Comparison of ENCODE assay signal across 19 mouse cellular contexts in the genomic region with DNA sequence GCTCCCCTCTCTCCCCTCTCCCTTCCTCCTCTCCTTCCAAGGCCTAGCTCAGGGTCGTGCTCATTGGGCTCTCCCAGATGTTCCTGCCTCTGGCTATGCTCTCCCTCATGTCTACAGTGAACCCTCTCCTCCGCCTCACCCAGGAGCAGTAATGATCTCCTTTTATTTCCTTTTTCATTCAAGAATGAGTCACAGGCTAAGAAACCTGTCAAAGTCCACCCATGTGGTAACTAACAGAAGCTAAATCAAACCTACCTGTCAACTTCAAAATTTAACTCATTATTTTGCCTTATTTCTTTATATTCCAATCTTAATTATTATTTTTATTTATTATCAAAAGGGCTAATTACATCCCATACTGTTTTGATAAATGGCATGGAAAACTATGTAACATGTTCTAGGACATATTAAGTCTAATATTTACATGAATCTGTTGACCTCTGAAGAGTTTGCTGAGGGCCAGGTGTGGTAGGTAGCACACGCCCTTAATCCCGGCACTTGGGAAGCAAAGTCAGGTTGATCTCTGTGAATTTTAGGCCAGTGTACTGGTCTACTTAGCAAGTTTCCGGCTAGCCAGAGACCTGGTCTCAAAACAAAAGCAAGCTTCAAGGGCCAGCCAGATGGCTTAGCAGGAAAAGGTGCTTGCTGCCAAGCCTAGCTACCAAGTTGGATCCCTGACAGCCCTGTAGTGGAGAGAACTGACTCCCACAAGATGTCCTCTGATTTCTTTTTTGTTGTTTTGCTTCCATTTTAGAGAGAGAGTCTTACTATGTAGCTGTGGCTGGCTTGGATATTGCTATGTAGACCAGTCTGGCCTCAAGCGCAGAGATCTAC. TPM values are rescaled to one million over a fixed set of nuclear protein-coding genes. Genes with fewer than 3 reads are reported as not detected.
DNase-seq lines count a peak whose midpoint lies in the region; ATAC-seq and TF ChIP-seq lines count a peak whose summit lies in the region.
"Had no signal": no experiment of that assay in that cellular context is flagged by ENCODE, and none has a peak within 500 bp of the region (broad histone marks: within the 10 kb centered on the region; RNA-seq: fewer than 3 reads in every experiment).

No protein-coding gene starts in this region.

- H3K4me1 ChIP-seq in stomach, postnatal 0 days (replicated peaks; ENCODE audit: control insufficient read depth, insufficient read depth), result no peaks in the 10 kb centered on the region; the same call in 1 of the 2 replicates
- no peaks in the 10 kb centered on the region for H3K4me1 ChIP-seq in hindbrain, embryonic 14.5 days (replicated peaks; ENCODE audit: control insufficient read depth, insufficient read depth, low read length)
- H3K4me1 ChIP-seq: embryonic facial prominence, embryonic 13.5 days; forebrain, embryonic 12.5 days; kidney, embryonic 15.5 days; limb, embryonic 15.5 days; lung, embryonic 15.5 days had no signal

- no peak overlapping the region for H3K9ac ChIP-seq in stomach, postnatal 0 days (ENCODE audit: low read length)
- no peak overlapping the region for H3K9ac ChIP-seq in hindbrain, embryonic 14.5 days
- H3K9ac ChIP-seq: embryonic facial prominence, embryonic 13.5 days; forebrain, embryonic 12.5 days; heart, embryonic 15.5 days; kidney, embryonic 15.5 days; limb, embryonic 15.5 days; lung, embryonic 15.5 days had no signal

- H3K9me3 ChIP-seq in stomach, postnatal 0 days (ENCODE audit: control insufficient read depth, low read length), result no peaks in the 10 kb centered on the region
- H3K9me3 ChIP-seq in hindbrain, embryonic 14.5 days (ENCODE audit: control insufficient read depth, low read length), result no peaks in the 10 kb centered on the region
- H3K9me3 ChIP-seq: embryonic facial prominence, embryonic 13.5 days; forebrain, embryonic 12.5 days; heart, embryonic 15.5 days; kidney, embryonic 15.5 days; limb, embryonic 15.5 days; lung, embryonic 15.5 days had no signal

- H3K36me3 ChIP-seq in stomach, postnatal 0 days (ENCODE audit: control insufficient read depth, insufficient read depth, low read length), result no peaks in the 10 kb centered on the region
- no peaks in the 10 kb centered on the region for H3K36me3 ChIP-seq in hindbrain, embryonic 14.5 days (replicated peaks; ENCODE audit: control insufficient read depth, insufficient read depth)
- H3K36me3 ChIP-seq: embryonic facial prominence, embryonic 13.5 days; forebrain, embryonic 12.5 days; heart, embryonic 15.5 days; kidney, embryonic 15.5 days; limb, embryonic 15.5 days; lung, embryonic 15.5 days had no signal

- intact Hi-C loops in heart, postnatal 10 days (cut with DNase I), result no loop called here
- intact Hi-C loops in heart, postnatal 25 days (cut with DNase I), result loop anchor here (5.0 kb wide), 1 partner anchor 34 kb away; no protein-coding TSS in a partner anchor
- intact Hi-C loops in gastrocnemius, adult 2 months (cut with DNase I), result no loop called here

- H3K27me3 ChIP-seq in stomach, postnatal 0 days (ENCODE audit: control insufficient read depth, insufficient read depth, low read length), result no peaks in the 10 kb centered on the region
- no peaks in the 10 kb centered on the region for H3K27me3 ChIP-seq in hindbrain, embryonic 14.5 days (ENCODE audit: control insufficient read depth, insufficient read depth, low read length)
- H3K27me3 ChIP-seq: embryonic facial prominence, embryonic 13.5 days; forebrain, embryonic 12.5 days; heart, embryonic 15.5 days; kidney, embryonic 15.5 days; limb, embryonic 15.5 days; lung, embryonic 15.5 days had no signal

- TF ChIP-seq CTCF in stomach, postnatal 0 days (IDR thresholded peaks at IDR 0.05; ENCODE audit: low read depth), result no peak
- no peak for TF ChIP-seq CTCF in gastrocnemius, adult 2 months (IDR thresholded peaks at IDR 0.05)

- H3K4me3 ChIP-seq in stomach, postnatal 0 days (ENCODE audit: low read depth, low read length), result no peak overlapping the region
- H3K4me3 ChIP-seq in hindbrain, embryonic 14.5 days (replicated peaks; ENCODE audit: low read length), result no peak overlapping the region
- no peak overlapping the region for H3K4me3 ChIP-seq in gastrocnemius, adult 2 months
- H3K4me3 ChIP-seq: embryonic facial prominence, embryonic 13.5 days; forebrain, embryonic 12.5 days; heart, embryonic 15.5 days; kidney, embryonic 15.5 days; limb, embryonic 15.5 days; lung, embryonic 15.5 days had no signal

- TF ChIP-seq EP300 in stomach, postnatal 0 days (optimal IDR thresholded peaks at IDR 0.05), result no peak

- WGBS in stomach, postnatal 0 days, result 58% methylated on average over 6 of the region's 6 CpGs
- WGBS in hindbrain, embryonic 14.5 days, result 89% methylated on average over 6 of the region's 6 CpGs

- ATAC-seq in stomach, postnatal 0 days (ENCODE audit: low FRiP score, low TSS enrichment), result peak; percentile 90
- ATAC-seq in hindbrain, embryonic 14.5 days (ENCODE audit: low FRiP score), result no peak
- ATAC-seq: activated CD4-positive, CD25-positive, alpha-beta regulatory T cell, adult 4 months; hindbrain, embryonic 16.5 days had no signal

- H3K27ac ChIP-seq in stomach, postnatal 0 days (replicated peaks), result peak overlapping the region; percentile 82
- H3K27ac ChIP-seq in hindbrain, embryonic 14.5 days, result no peak overlapping the region
- no peak overlapping the region for H3K27ac ChIP-seq in gastrocnemius, adult 2 months
- H3K27ac ChIP-seq: embryonic facial prominence, embryonic 13.5 days; forebrain, embryonic 12.5 days; heart, embryonic 15.5 days; kidney, embryonic 15.5 days; limb, embryonic 15.5 days; lung, embryonic 15.5 days had no signal

- H3K4me2 ChIP-seq in stomach, postnatal 0 days (replicated peaks; ENCODE audit: low read depth), result no peak overlapping the region
- H3K4me2 ChIP-seq in hindbrain, embryonic 14.5 days (replicated peaks), result no peak overlapping the region
- H3K4me2 ChIP-seq: embryonic facial prominence, embryonic 13.5 days; forebrain, embryonic 12.5 days; heart, embryonic 15.5 days; kidney, embryonic 15.5 days; limb, embryonic 15.5 days; lung, embryonic 15.5 days; midbrain, embryonic 11.5 days had no signal

- peak; percentile 25 to 42 for DNase-seq in heart, postnatal 10 days
- no peak for DNase-seq in heart, postnatal 25 days (ENCODE audit: low spot score)
- peak; percentile 33 to 42 for DNase-seq in right cerebral cortex, postnatal 10 days (ENCODE audit: low spot score in 2 of 2)
- DNase-seq in right cerebral cortex, postnatal 4 days, result no peak
- DNase-seq in cerebellum, postnatal 10 days, result peak; percentile 92 to 93
- peak; percentile 21 for DNase-seq in stomach, postnatal 0 days (ENCODE audit: low spot score)
- DNase-seq in hindbrain, embryonic 14.5 days (ENCODE audit: low spot score), result no peak
- no peak for DNase-seq in gastrocnemius, adult 2 months
- DNase-seq: gastrocnemius, postnatal 14 days; thymus, postnatal 36 days had no signal

RNA-seq across cellular contexts. Expression of a gene that starts 51.9 kb away (rescaled TPM):
- 100 to 1,000 TPM; 173 to 202 TPM for total RNA-seq in heart, postnatal 10 days (2021)
- total RNA-seq in heart, postnatal 25 days (2021), result 100 to 1,000 TPM; 166 to 175 TPM
- polyA plus RNA-seq in stomach, postnatal 0 days (2015; fragmentation: Nextera tagmentation; extraction: Ambion mirVana), result 32.0 and 32.1 TPM in 2 replicates
- polyA plus RNA-seq in hindbrain, embryonic 14.5 days (2014; fragmentation: Nextera tagmentation; extraction: Ambion mirVana), result 10.0 and 12.3 TPM in 2 replicates
- total RNA-seq in gastrocnemius, adult 2 months (2021), result 10 to 100 TPM; 20.9 to 42.1 TPM

Comparison
In these comparisons a context has a peak if more than half of its experiments do, and no peak if none do; other contexts are left out.
1. DNase-seq: peak in heart, postnatal 10 days (2 of 2), right cerebral cortex, postnatal 10 days (2 of 2), cerebellum, postnatal 10 days (2 of 2) and stomach, postnatal 0 days (single experiment); none in heart, postnatal 25 days (single experiment), right cerebral cortex, postnatal 4 days (single experiment), hindbrain, embryonic 14.5 days (single experiment) and gastrocnemius, adult 2 months (single experiment).